Mouse (Mus musculus): ENCODE measurements around the gene Sertad4. TPM values are rescaled to one million over a fixed set of nuclear protein-coding genes. Genes with fewer than 3 reads are reported as not detected.

Gene Sertad4
- total RNA-seq, 4 experiments from 2014 or later = 13.4 to 17.3 (median 14.7) TPM

DNA sequence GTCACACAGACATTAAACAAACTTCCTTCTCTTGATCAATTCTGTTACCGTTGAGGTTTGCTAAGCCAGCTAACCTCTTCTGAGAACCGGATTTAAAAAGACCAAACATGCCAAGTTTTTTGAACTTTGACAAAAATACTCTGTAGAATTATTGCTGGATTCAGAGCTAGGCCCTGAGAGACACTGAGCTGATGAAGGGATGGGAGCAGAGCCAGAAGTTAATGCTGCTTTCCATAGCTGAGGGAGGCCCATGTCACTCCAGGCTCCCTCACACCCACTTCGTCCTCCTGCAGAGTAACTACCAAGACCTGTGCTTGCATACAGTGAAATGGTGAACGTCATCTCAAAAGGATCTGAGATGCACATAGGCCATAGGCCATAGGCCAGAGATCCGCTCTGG, 43.3 kb downstream of the Sertad4 start:
- DNase-seq (ENCODE audit: low spot score in 2 of 2) = no peak

DNA sequence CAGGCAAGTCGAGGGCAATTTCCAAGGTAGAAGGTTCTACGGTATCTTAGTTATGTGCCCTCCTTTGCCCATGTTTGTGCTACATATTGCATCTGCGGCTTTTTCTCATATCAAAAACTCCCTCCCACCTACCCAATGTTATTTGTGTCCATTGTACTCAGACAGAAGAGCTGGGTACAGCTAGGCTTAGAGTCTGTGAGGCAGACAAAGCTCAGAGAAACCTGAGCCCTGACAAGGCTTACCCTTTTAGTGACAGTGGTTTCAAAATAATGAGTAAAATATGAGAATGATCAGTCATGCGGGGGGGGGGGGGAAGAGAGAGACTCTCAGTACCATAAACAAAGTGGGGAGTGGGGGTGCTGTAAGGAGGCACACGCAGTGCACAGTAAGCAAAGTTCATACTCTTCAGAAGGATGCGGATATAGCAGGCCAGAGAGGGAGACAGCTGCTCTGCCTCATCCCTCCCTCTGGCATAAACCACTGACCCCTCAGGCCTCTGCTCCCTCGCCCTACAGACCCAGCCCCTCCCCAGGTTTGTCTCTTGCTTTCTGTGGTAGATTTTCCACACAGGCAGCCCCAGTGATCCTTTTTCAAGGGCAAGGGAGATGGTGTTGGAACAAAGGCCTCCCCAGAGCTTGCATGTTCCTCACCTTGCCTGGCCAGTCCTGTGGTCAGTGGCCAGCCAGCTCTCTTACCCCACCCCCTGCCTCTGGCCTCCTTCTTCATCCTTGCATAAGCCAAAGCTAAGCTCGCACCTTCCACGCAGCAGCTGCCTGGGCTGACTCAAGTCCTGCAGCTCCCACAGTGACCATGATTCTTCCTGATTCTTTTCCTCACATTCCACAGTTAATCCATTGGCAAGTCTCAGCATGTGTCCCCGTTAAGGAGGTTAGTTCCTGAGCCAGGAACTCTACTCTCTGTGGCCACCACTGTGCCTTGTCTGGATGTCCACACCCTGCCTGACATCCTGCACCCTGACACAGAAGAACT, 49.1 kb downstream of the Sertad4 start:
- DNase-seq (ENCODE audit: low spot score in 2 of 2) = no peak

DNA sequence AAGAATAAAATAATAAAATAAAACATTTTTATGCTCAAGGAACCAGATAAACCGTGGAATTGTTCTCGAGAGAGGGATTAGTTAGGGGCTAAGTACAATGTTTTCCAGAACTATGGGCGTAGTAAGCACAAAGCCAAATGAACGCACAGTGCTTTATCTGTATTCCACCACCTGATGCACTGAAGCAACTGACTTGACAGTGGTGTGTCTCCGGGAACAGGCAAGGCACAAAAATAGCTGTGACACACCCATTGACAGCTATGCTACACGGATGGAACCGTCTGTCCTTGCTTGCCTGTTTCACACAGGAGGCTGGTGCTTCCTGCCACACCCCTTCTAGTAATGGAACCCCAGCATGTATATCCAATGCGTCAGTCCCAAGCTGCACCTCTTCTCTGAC, 55.2 kb downstream of the Sertad4 start:
- DNase-seq (ENCODE audit: low spot score in 2 of 2) = no peak

DNA sequence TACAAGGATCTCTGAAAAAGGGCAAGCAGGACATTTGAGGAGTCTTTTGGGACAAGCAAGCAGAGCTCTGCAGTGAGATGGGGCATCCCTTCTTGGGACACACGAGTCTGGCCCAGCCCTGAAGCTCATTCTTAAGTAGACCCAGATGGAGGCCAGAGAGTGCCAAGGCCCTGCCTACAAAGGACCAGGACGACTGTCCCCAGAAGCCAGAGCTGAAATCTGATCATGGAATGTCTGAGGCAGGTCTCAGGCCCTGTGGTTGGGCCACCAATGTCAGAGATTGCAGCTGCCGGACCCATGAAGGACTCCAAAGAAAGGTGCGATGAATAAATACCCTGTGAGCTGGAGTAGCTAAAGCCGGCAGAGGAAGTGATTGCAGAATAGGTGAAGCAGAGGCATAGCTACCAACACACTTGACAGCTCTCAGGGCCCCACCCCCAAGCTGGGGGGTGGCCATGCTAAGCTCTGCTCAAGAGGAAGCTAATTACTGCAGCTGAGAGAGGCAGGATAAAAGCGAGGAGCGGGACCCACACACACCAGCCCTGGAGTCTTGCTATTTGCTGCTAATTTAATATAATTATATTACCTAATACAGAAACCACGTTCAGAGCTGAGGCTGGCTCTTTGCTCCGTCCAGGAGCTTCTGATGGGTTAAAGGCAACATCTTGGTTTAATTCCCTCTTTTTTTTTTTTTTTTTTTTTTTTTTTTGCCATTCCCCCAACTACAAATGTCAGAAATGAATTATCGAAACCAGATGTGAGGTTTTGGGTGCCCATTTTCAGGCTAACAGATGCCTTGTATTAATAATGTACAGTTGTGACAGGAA, 56.2 kb downstream of the Sertad4 start:
- no peak for DNase-seq (ENCODE audit: low spot score in 2 of 2)

DNA sequence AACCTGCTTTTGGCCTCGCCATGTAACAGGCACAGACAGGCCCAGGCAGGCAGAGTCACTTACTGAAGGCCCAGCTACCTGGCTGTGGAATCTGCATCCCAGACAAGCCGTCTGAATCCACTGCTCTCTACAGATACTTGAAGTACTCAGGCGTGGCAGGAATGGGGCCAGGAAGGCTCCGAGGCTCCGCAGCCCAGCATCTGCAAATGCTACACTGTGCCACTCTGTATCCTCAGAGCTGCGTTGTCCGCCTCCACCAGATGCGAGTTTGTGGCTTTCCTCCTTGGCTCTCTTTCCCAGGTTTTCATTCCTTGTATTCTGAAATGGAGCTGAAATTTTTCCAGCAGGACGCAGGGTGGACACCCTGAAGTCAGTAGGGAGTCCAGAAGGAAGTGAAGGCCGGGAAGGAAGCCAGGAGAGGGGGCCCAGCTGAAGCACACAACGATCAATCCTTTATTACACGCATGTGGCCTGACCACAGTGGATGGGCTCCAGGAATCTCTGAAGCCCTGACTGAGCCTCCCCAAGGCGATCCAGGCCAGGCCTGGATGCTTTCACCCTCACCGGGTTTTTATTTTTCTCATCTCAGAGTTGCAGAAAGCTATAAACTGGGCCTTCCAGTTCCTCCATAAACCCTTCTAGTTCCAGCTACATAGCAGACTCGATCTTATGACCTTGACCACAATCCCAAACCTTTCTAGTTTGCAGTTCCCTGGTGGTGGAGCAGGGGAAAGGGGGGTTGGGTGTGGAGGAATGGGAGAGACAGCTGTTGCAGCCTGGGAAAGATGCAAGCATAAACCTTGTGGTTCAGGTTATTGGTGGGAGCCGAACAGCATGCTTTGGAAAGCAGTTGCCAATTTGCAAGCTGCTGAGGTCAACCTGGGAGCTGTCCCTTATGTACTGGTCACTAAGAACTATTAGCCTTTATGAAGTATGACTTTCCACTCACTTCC, 57.1 kb downstream of the Sertad4 start:
- no peak for DNase-seq (ENCODE audit: low spot score in 2 of 2)

DNA sequence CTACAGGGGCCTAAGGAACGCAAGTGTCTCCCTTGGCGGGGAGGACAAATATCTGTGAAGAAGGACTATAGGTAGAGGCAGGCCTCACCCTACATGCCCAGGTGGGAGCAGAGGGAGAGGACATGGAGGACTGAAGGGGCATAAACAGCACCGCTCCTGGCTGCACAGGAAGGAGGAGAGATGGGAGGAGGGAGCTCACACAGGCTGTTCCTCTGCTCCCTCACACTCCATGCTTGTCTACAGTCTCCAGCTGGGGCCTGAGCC, 58.6 kb downstream of the Sertad4 start:
- DNase-seq (ENCODE audit: low spot score in 2 of 2) = no peak

DNA sequence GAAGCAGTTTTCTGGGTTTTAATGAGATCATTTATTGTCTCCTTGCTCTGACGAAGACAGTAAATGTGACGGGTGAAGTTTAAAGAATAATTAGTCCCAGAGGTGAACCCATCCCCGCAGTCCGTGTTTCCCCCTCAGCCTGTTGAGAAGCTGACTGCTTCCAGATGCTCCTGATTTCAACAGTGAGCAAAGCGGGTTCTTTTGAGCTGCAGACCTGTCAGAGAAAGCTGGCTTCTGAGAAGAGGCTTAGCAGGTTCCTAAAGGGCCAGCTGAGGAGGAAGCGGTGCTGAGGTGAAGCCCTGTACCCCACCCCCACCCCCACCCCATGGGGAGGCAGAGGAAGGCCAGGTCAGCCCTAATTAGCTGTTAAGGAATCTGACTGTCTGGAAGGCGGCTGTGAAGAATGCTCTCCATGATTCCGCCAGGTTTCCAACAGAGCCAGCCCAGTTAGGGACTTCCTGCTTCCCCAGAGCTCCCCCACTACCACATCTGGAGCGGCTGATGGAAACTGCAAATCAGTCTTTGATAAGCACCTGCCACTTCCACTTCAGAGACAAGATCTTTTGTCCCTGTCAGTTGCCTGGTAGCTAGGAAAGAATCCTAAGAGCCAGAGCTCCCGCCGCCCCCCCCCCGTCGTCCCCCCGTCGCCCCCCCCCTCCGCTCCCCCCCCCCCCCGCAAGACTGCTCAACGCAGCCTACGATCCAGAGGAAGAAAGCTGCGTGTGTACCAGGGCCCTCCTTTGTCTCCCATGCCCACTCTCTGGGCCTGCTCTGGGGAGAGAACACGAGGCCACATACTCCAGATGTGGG, 59.1 kb downstream of the Sertad4 start:
- no peak for DNase-seq (ENCODE audit: low spot score in 2 of 2)

DNA sequence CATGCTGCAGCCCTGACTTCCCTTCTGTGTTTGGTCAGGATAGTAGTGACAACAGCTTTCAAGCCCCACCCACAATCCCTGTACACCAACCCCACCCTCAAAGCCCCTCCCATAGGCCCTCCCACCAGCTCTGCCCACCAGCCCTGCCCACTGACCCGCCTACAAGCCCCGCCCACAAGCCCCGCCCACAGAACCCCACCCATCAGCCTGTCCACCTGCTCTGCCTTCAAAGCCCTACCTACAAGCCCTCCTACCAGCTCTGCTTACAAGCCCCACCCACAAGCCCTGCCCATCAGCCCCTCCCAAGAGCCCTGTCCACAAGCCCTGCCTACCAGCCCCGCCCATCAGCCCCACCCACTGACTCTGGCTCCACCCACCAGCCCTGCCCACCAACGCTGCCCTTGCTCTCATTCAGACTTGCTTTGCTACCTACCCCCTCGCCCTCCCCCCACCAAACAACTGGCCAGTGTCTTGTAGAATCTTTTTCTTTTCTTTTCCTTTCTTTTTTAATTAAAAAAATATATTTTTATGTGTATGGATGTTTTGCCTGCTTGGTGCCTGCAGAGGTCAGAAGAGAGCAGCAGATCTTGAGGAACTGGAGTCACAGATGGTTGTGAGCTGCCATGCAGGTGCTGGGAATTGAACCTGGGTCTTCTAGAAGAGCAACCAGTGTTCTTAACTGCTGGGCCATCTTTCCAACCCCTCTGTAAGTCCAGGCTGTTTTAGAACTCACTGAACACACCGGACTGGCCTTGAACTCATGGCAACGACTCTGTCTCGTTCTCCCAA, 60.4 kb downstream of the Sertad4 start:
- DNase-seq (ENCODE audit: low spot score in 2 of 2) = no peak

Other genes starting within 250 kb of the Sertad4 start
- 1 to 10 TPM; 1.4 to 2.1 (median 1.7) TPM for gene Hhat, start 84.5 kb downstream of the Sertad4 start, total RNA-seq (2022)
- 10 to 100 TPM; 22.7 to 36.4 (median 31.8) TPM for gene Syt14, start 180.0 kb upstream of the Sertad4 start, total RNA-seq (2022)

Measured in layer of hippocampus, adult 8-10 months (tissue).